Mouse (Mus musculus): Measurements from ENCODE around the gene Fastkd5. TPM values are rescaled to one million over a fixed set of nuclear protein-coding genes. Genes with fewer than 3 reads are reported as not detected.

Fastkd5 gene
- polyA plus RNA-seq, 1 experiment, result 4.0 TPM

DNA sequence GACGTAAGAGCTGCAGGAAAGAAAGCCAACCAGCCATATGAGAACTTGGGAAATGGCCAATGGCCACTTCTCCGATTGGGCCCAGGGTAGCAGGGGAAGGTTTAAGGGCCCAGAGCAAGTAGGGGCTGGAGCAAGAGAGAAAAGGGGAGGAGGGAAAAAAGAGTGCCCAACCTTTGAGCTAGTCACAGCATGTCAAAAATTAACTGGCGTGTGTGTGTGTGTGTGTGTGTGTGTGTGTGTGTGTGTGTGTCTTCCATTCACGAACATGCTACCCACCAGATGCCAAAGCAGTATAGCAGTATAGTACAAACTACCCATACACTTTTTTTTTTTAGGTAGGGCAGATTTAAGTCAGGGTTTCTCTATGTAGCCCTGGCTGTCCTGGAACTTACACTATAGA, 60.9 kb downstream of the Fastkd5 start:
- Histone ChIP-seq H3K27me3 (replicated peaks; ENCODE audit: control insufficient read depth, insufficient read depth, low read length) (no peaks in the 10 kb centered on the region), H3K27ac (ENCODE audit: insufficient read depth, low read depth, low read length) (no peak overlapping the region), H3K4me3 (ENCODE audit: insufficient read depth, low read depth, low read length) (no peak overlapping the region), H3K4me1 (ENCODE audit: control insufficient read depth, insufficient read depth, low read length) (peaks cover 5% of the 10 kb centered on the region; the same call in 1 of the 2 replicates), H3K36me3 (ENCODE audit: control insufficient read depth, insufficient read depth, low read length) (no peaks in the 10 kb centered on the region)
- TF ChIP-seq CTCF (conservative IDR thresholded peaks at IDR 0.05; ENCODE audit: insufficient read depth, insufficient read length, low read depth, low read length), result no peak
- no peak for TF ChIP-seq POLR2A (IDR thresholded peaks at IDR 0.05; ENCODE audit: low read depth, low read length)
- 43% methylated on average over 4 of the region's 4 CpGs for WGBS
- DNase-seq, result peak; percentile 65

DNA sequence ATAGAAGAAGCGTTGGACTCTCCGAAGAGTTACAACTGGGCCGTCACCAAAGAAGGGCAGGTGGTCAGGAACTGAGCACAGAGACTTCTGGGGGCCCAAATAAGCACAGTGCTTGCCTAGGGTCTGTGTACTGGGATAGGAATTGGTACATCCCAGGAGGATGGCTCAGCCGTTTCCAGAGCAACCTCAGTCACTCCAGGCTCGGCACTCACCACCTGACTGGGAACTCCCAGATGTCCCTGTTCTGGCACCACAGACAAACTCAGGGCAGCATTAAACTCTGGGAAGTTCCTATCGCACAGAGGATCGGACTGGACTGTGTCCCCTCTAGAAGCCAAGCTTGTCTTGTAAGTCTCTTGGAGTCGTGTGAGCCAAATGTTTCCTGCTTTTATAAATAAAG, 64.8 kb downstream of the Fastkd5 start:
- no peak overlapping the region for H3K27ac ChIP-seq (ENCODE audit: insufficient read depth, low read depth, low read length)
- WGBS, result 79% methylated on average over 8 of the region's 8 CpGs
- no peak for DNase-seq
- TF ChIP-seq CTCF (conservative IDR thresholded peaks at IDR 0.05; ENCODE audit: insufficient read depth, insufficient read length, low read depth, low read length), result no peak
- no peak for TF ChIP-seq POLR2A (IDR thresholded peaks at IDR 0.05; ENCODE audit: low read depth, low read length)
- no peak overlapping the region for H3K4me3 ChIP-seq (ENCODE audit: insufficient read depth, low read depth, low read length)
- no peaks in the 10 kb centered on the region for H3K36me3 ChIP-seq (ENCODE audit: control insufficient read depth, insufficient read depth, low read length)
- H3K4me1 ChIP-seq (ENCODE audit: control insufficient read depth, insufficient read depth, low read length), result peaks cover 11% of the 10 kb centered on the region; the same call in 1 of the 2 replicates
- no peaks in the 10 kb centered on the region for H3K27me3 ChIP-seq (replicated peaks; ENCODE audit: control insufficient read depth, insufficient read depth, low read length)

DNA sequence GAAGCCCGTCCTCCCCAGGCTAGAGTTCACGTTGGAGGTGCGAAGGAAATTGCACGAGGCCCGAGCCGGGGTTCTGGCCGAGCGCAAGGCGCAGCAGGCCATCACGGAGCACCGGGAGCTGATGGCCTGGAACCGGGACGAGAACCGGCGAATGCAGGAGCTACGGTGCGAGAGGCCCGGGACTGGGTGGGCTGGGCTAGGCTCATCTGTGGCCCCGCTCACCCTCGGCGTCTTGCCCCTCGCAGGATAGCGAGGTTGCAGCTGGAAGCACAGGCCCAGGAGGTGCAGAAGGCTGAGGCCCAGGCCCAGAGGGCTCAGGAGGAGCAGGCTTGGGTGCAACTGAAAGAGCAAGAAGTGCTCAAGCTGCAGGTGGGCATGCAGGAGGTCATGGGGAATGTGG, 65.8 kb downstream of the Fastkd5 start:
- no peak for TF ChIP-seq CTCF (conservative IDR thresholded peaks at IDR 0.05; ENCODE audit: insufficient read depth, insufficient read length, low read depth, low read length)
- TF ChIP-seq POLR2A (IDR thresholded peaks at IDR 0.05; ENCODE audit: low read depth, low read length), result no peak
- DNase-seq, result no peak
- Histone ChIP-seq H3K27ac (ENCODE audit: insufficient read depth, low read depth, low read length) (peak overlapping the region; percentile 10; the same call in 1 of the 2 replicates), H3K4me3 (ENCODE audit: insufficient read depth, low read depth, low read length) (peak overlapping the region; percentile 86), H3K27me3 (replicated peaks; ENCODE audit: control insufficient read depth, insufficient read depth, low read length) (no peaks in the 10 kb centered on the region), H3K4me1 (ENCODE audit: control insufficient read depth, insufficient read depth, low read length) (peaks cover 11% of the 10 kb centered on the region; the same call in 1 of the 2 replicates), H3K36me3 (ENCODE audit: control insufficient read depth, insufficient read depth, low read length) (no peaks in the 10 kb centered on the region)
- WGBS, result under 1% methylated on average over 23 of the region's 23 CpGs

Other genes starting within 250 kb of the Fastkd5 start
- gene Cpxm1, start 232.5 kb downstream of the Fastkd5 start, polyA plus RNA-seq (2012; rRNA removed), result 14.7 and 15.0 TPM in 2 replicates
- not detected in 2 replicates for gene Gm28372, start 224.8 kb downstream of the Fastkd5 start, polyA plus RNA-seq (2012; rRNA removed)
- 0.19 TPM in 1 of 2 replicates, not detected in the other for gene 1700020A23Rik, start 224.8 kb downstream of the Fastkd5 start, polyA plus RNA-seq (2012; rRNA removed)
- not detected in 2 replicates for gene Tmem239, start 223.5 kb downstream of the Fastkd5 start, polyA plus RNA-seq (2012; rRNA removed)
- gene Vps16, start 205.7 kb downstream of the Fastkd5 start, polyA plus RNA-seq (2012; rRNA removed), result 50.8 and 56.0 TPM in 2 replicates
- gene Pced1a, start 205.3 kb downstream of the Fastkd5 start, polyA plus RNA-seq (2012; rRNA removed), result 27.4 and 33.4 TPM in 2 replicates
- gene Ptpra, start 179.7 kb downstream of the Fastkd5 start, polyA plus RNA-seq (2012; rRNA removed), result 49.9 and 59.2 TPM in 2 replicates
- 86.9 and 116 TPM in 2 replicates for gene Mrps26, start 66.3 kb downstream of the Fastkd5 start, polyA plus RNA-seq (2012; rRNA removed)
- gene Oxt, start 53.9 kb downstream of the Fastkd5 start, polyA plus RNA-seq (2012; rRNA removed), result not detected in 2 replicates
- gene Avp, start 47.5 kb downstream of the Fastkd5 start, polyA plus RNA-seq (2012; rRNA removed), result not detected in 2 replicates
- 7.3 and 8.0 TPM in 2 replicates for gene Ubox5, start within 50 bp of the Fastkd5 start, polyA plus RNA-seq (2012; rRNA removed)
- 169 and 188 TPM in 2 replicates for gene Lzts3, start 12.8 kb upstream of the Fastkd5 start, polyA plus RNA-seq (2012; rRNA removed)
- 143 and 152 TPM in 2 replicates for gene Ddrgk1, start 34.6 kb upstream of the Fastkd5 start, polyA plus RNA-seq (2012; rRNA removed)
- gene Itpa, start 37.6 kb upstream of the Fastkd5 start, polyA plus RNA-seq (2012; rRNA removed), result 33.9 and 34.2 TPM in 2 replicates
- gene Slc4a11, start 67.5 kb upstream of the Fastkd5 start, polyA plus RNA-seq (2012; rRNA removed), result 30.6 and 40.7 TPM in 2 replicates

Data from kidney, adult 2 months (tissue).